16 mouse cellular contexts compared by ENCODE assay signal in genomic region chr13:89123396-89123795, GRCm38 (mm10).
"Had no signal": no experiment of that assay in that cellular context is flagged by ENCODE, and none has a peak within 500 bp of the region (broad histone marks: within the 10 kb centered on the region; RNA-seq: fewer than 3 reads in every experiment).

No protein-coding gene starts in this region.

- H3K4me1 ChIP-seq: neural tube, embryonic 12.5 days; stomach, embryonic 15.5 days had no signal

- DNase-seq: right cerebral cortex, adult 18-20 months; right cerebral cortex, postnatal 14 days; right cerebral cortex, postnatal 25 days; right cerebral cortex, postnatal 4 days; spleen, adult 18-20 months; thymus, adult 18-20 months; thymus, adult 2 months; thymus, postnatal 14 days; thymus, postnatal 25 days; thymus, postnatal 36 days; thymus, postnatal 4 days had no signal

- H3K4me3 ChIP-seq: neural tube, embryonic 12.5 days; neural tube, embryonic 13.5 days; neural tube, embryonic 15.5 days; stomach, embryonic 15.5 days had no signal

- H3K27me3 ChIP-seq: neural tube, embryonic 12.5 days; neural tube, embryonic 13.5 days; neural tube, embryonic 15.5 days; stomach, embryonic 15.5 days had no signal

- H3K9me3 ChIP-seq: neural tube, embryonic 12.5 days; neural tube, embryonic 13.5 days; neural tube, embryonic 15.5 days; stomach, embryonic 15.5 days had no signal

- H3K27ac ChIP-seq: neural tube, embryonic 12.5 days; neural tube, embryonic 13.5 days; neural tube, embryonic 15.5 days; stomach, embryonic 15.5 days; stomach, postnatal 0 days had no signal

- H3K36me3 ChIP-seq: neural tube, embryonic 12.5 days; neural tube, embryonic 13.5 days; neural tube, embryonic 15.5 days; stomach, embryonic 15.5 days had no signal
